18 mouse cellular contexts compared by ENCODE assay signal in the genomic region with DNA sequence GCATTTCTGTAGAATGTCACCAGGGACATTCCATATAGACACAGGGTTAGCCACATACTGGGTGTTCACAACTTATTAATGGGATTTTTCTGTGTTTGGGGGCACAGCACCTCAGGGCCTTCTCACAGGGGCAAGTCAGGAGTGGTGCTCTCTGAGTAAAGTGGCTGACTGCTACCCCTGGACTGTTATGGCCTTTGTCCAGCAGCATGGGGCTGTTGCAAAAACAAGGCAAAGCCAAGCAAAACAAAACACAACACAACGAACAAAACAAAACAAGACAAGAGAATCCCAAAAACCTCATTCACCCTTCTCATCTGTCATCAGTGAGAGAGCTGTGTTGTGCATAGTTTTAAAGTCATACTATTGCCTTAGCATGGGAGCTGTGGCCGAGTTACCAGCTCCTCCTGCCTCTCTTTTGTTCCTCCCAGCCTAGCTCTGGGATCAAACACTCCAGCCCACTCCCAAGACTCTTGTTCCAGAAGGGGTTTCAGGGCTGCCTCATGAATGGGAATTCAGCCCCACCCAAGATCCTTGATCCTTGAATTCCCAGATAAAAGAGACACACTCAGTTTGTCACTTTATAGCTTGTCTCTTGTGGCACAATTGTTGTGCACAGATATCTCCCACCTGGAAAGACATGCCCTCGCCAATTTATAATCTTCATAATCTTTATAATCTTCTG.
"Had no signal": no experiment of that assay in that cellular context is flagged by ENCODE, and none has a peak within 500 bp of the region (broad histone marks: within the 10 kb centered on the region; RNA-seq: fewer than 3 reads in every experiment).

No protein-coding gene starts in this region.

- H3K9ac ChIP-seq: liver, embryonic 13.5 days; midbrain, embryonic 12.5 days; midbrain, embryonic 15.5 days; neural tube, embryonic 12.5 days; neural tube, embryonic 15.5 days; stomach, embryonic 15.5 days had no signal

- H3K27me3 ChIP-seq: liver, embryonic 13.5 days; midbrain, embryonic 12.5 days; midbrain, embryonic 15.5 days; neural tube, embryonic 12.5 days; neural tube, embryonic 15.5 days; stomach, embryonic 15.5 days had no signal

- H3K27ac ChIP-seq: kidney, postnatal 0 days; layer of hippocampus, adult 2 months; liver, embryonic 13.5 days; macrophage; midbrain, embryonic 12.5 days; midbrain, embryonic 15.5 days; neural tube, embryonic 12.5 days; neural tube, embryonic 15.5 days; stomach, embryonic 15.5 days had no signal

- H3K9me3 ChIP-seq: liver, embryonic 13.5 days; midbrain, embryonic 12.5 days; midbrain, embryonic 15.5 days; neural tube, embryonic 12.5 days; neural tube, embryonic 15.5 days; stomach, embryonic 15.5 days had no signal

- H3K36me3 ChIP-seq: midbrain, embryonic 15.5 days had no signal

- DNase-seq: kidney, adult 18-20 months; kidney, adult 9 months; kidney, postnatal 25 days; layer of hippocampus, adult 9-11 months; liver, embryonic 13.5 days; lung, adult 2 months; right cerebral cortex, adult 18-20 months; right cerebral cortex, postnatal 14 days; right cerebral cortex, postnatal 4 days; thymus, postnatal 25 days had no signal

- H3K4me2 ChIP-seq: liver, embryonic 13.5 days; midbrain, embryonic 12.5 days; midbrain, embryonic 15.5 days; neural tube, embryonic 12.5 days; neural tube, embryonic 15.5 days; stomach, embryonic 15.5 days had no signal

- H3K4me3 ChIP-seq: layer of hippocampus, adult 2 months; liver, embryonic 13.5 days; midbrain, embryonic 12.5 days; midbrain, embryonic 15.5 days; neural tube, embryonic 12.5 days; neural tube, embryonic 15.5 days; stomach, embryonic 15.5 days had no signal

- H3K4me1 ChIP-seq: midbrain, embryonic 12.5 days; midbrain, embryonic 15.5 days had no signal

- ATAC-seq: midbrain, embryonic 15.5 days had no signal
